In the genomic region with DNA sequence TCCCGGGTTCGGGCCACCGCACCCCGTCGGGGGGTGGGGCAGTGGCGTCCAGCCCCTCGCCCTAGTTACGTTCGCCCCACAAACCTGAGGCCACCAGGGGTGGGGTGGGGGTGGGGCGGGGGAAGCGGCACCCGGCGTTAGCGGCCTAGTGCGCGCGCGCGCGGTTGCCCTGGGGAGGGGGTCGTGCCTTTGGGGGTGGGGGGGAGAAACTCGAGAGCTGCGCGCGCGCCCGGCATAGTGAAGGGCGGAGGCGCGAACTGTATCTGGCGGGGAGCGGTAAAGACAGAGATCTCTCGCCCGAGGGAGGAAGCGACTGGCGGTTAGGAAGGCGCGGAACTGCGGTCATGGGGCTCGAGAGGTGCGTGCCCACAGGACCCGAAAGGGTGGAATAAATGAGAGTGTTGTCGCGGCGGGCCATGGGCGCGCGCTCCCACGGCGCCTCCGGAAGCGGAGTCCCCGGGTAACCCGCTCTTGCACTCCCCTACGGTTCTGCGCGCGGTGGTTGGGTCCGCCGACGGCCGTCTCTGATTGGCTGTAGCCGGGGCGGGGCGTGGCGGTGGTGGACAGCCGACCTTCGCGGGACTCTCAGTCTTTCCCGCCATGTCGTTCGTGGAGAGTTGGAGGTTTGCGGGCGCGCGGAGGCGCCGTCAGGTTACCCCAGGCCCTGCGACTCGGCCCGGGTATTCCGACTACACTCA, we compare ENCODE assay signal across 1 mouse cellular context.
TF ChIP-seq lines count a peak whose summit lies in the region.

TSS of gene Arl6ip6 (plus strand) at position 204 of the 698 bp plus-strand sequence.

TF ChIP-seq in myocyte, 11 proteins besides CTCF, POLR2A, EP300 and RAD21 (continued from another document):
- TF ChIP-seq CEBPB (IDR thresholded peaks at IDR 0.05; ENCODE audit: insufficient read depth, poor library complexity, severe bottlenecking) (no peak), USF1 (IDR thresholded peaks at IDR 0.05; ENCODE audit: low read depth) (no peak)
